Mouse (Mus musculus) forebrain, embryonic 15.5 days (tissue): Measurements from ENCODE around the gene Ncan. TPM values are rescaled to one million over a fixed set of nuclear protein-coding genes. Genes with fewer than 3 reads are reported as not detected.

Experiments
- ATAC-seq: fragments of 200-750 bp; cut with Nextera tagmentation; replicated peaks from 2 replicates; pipeline ENCODE4 v1.8.0; 2017; ENCODE audit warnings: mild to moderate bottlenecking, moderate TSS enrichment, moderate library complexity
- H3K27ac ChIP-seq: fragments of 300-500 bp; sonication (generic); replicated peaks from 2 replicates; pipeline ENCODE4 v1.5.1; 2015; ENCODE audit warnings: mild to moderate bottlenecking, inconsistent platforms
- H3K27me3 ChIP-seq: fragments of 300-500 bp; sonication (generic); 2 replicates; pipeline ENCODE4 v1.6.1; 2015; ENCODE audit warnings: inconsistent platforms
- H3K36me3 ChIP-seq: fragments of 300-500 bp; sonication (generic); 2 replicates; pipeline ENCODE4 v1.6.1; 2015; ENCODE audit warnings: mild to moderate bottlenecking, inconsistent platforms
- H3K4me1 ChIP-seq: fragments of 300-500 bp; sonication (generic); 2 replicates; pipeline ENCODE4 v1.6.1; 2015; ENCODE audit warnings: inconsistent platforms
- H3K4me2 ChIP-seq: fragments of 300-500 bp; sonication (generic); replicated peaks from 2 replicates; pipeline ENCODE4 v1.6.1; 2015; ENCODE audit warnings: mild to moderate bottlenecking, inconsistent platforms
- H3K4me3 ChIP-seq: fragments of 300-500 bp; sonication (generic); 2 replicates; pipeline ENCODE4 v1.5.1; 2015; ENCODE audit warnings: mild to moderate bottlenecking, inconsistent platforms
- H3K9ac ChIP-seq: fragments of 300-500 bp; sonication (generic); replicated peaks from 2 replicates; pipeline ENCODE4 v1.6.1; 2015; ENCODE audit warnings: mild to moderate bottlenecking, inconsistent platforms
- H3K9me3 ChIP-seq: fragments of 300-500 bp; sonication (generic); 2 replicates; pipeline ENCODE4 v1.6.1; 2016; ENCODE audit warnings: inconsistent platforms
- WGBS: fragments of 180-500 bp; shearing (Covaris S2); methylation state at CpG from one replicate; pipeline ENCODE4 v1.1.7; 2015; ENCODE audit warnings: mixed read lengths; 5-methylcytosine and 5-hydroxymethylcytosine counted together
- polyA plus RNA-seq: library from polyadenylated mRNA; unstranded; fragments of >200 nt; fragmentation: Nextera tagmentation; extraction: Ambion mirVana; gene quantifications from 2 replicates; pipeline ENCODE4 v1.2.1, GENCODE M21; 2015

The Ncan gene
- polyA plus RNA-seq, 1 experiment from 2014 or later, result 144 TPM

- Histone ChIP-seq H3K27me3 (no peaks in the 10 kb centered on the region), H3K4me3 (no peak overlapping the region), H3K9me3 (no peaks in the 10 kb centered on the region), H3K4me2 (no peak overlapping the region), H3K27ac (no peak overlapping the region), H3K4me1 (peaks cover 9% of the 10 kb centered on the region), H3K9ac (no peak overlapping the region), H3K36me3 (peaks cover 96% of the 10 kb centered on the region)
- ATAC-seq, result no peak
- WGBS, result 89% methylated on average over 8 of the region's 8 CpGs
Measured at GRCm38 (mm10) chr8:70100241-70100640, 20.4 kb downstream of the Ncan start.

GRCm38 (mm10) chr8:70099276-70099675 is 21.4 kb downstream of the Ncan start:
- Histone ChIP-seq H3K9ac (no peak overlapping the region), H3K9me3 (no peaks in the 10 kb centered on the region), H3K4me3 (no peak overlapping the region), H3K4me2 (no peak overlapping the region), H3K4me1 (no peaks in the 10 kb centered on the region), H3K36me3 (peaks cover 99% of the 10 kb centered on the region), H3K27ac (no peak overlapping the region), H3K27me3 (no peaks in the 10 kb centered on the region)
- no peak for ATAC-seq
- WGBS, result 83% methylated on average over 8 of the region's 8 CpGs

- no peak overlapping the region for H3K27ac ChIP-seq
- no peak for ATAC-seq
- WGBS, result 67% methylated on average over 8 of the region's 8 CpGs
Measured at GRCm38 (mm10) chr8:70092786-70093185, 27.9 kb downstream of the Ncan start.

GRCm38 (mm10) chr8:70089296-70089960 is 31.2 kb downstream of the Ncan start:
- no peak overlapping the region for H3K4me3 ChIP-seq
- peaks cover 18% of the 10 kb centered on the region for H3K4me1 ChIP-seq
- 57% methylated on average over 9 of the region's 9 CpGs for WGBS
- no peak overlapping the region for H3K9ac ChIP-seq
- H3K9me3 ChIP-seq, result no peaks in the 10 kb centered on the region
- no peak; the same call in 1 of the 2 replicates for ATAC-seq
- no peak overlapping the region for H3K27ac ChIP-seq
- H3K36me3 ChIP-seq, result peaks cover 9% of the 10 kb centered on the region
- no peak overlapping the region for H3K4me2 ChIP-seq
- peaks cover 56% of the 10 kb centered on the region for H3K27me3 ChIP-seq

More at GRCm38 (mm10) chr8:70092786-70093185, 27.9 kb downstream of the Ncan start:
- Histone ChIP-seq H3K36me3 (peaks cover 42% of the 10 kb centered on the region), H3K9ac (no peak overlapping the region), H3K4me3 (no peak overlapping the region), H3K4me2 (no peak overlapping the region), H3K9me3 (no peaks in the 10 kb centered on the region), H3K4me1 (peaks cover 8% of the 10 kb centered on the region), H3K27me3 (peaks cover 23% of the 10 kb centered on the region)

- ATAC-seq, result peak; percentile 82
- Histone ChIP-seq H3K4me1 (peaks cover 32% of the 10 kb centered on the region), H3K27me3 (peaks cover 70% of the 10 kb centered on the region)
Measured at GRCm38 (mm10) chr8:70087836-70088650, 32.6 kb downstream of the Ncan start.

GRCm38 (mm10) chr8:70087237-70087636 is 33.4 kb downstream of the Ncan start:
- H3K9ac ChIP-seq, result no peak overlapping the region
- ATAC-seq, result no peak
- no peaks in the 10 kb centered on the region for H3K9me3 ChIP-seq
- no peak overlapping the region for H3K4me2 ChIP-seq
- H3K4me1 ChIP-seq, result peaks cover 32% of the 10 kb centered on the region
- H3K36me3 ChIP-seq, result no peaks in the 10 kb centered on the region
- no peak overlapping the region for H3K4me3 ChIP-seq
- H3K27me3 ChIP-seq, result peaks cover 76% of the 10 kb centered on the region
- 3% methylated on average over 7 of the region's 7 CpGs for WGBS
- no peak overlapping the region for H3K27ac ChIP-seq

More at GRCm38 (mm10) chr8:70087836-70088650, 32.6 kb downstream of the Ncan start:
- Histone ChIP-seq H3K9me3 (no peaks in the 10 kb centered on the region), H3K27ac (no peak overlapping the region), H3K9ac (peak overlapping the region; percentile 33), H3K4me3 (peak overlapping the region; percentile 41), H3K36me3 (no peaks in the 10 kb centered on the region), H3K4me2 (peak overlapping the region; percentile 80)
- 3% methylated on average over 56 of the region's 56 CpGs for WGBS

GRCm38 (mm10) chr8:70086151-70086550 is 34.5 kb downstream of the Ncan start:
- H3K4me3 ChIP-seq, result no peak overlapping the region
- no peaks in the 10 kb centered on the region for H3K9me3 ChIP-seq
- H3K36me3 ChIP-seq, result no peaks in the 10 kb centered on the region
- WGBS, result 49% methylated on average over 1 of the region's 1 CpGs
- H3K4me2 ChIP-seq, result no peak overlapping the region
- peaks cover 78% of the 10 kb centered on the region for H3K27me3 ChIP-seq
- peaks cover 32% of the 10 kb centered on the region for H3K4me1 ChIP-seq
- H3K27ac ChIP-seq, result no peak overlapping the region
- ATAC-seq, result no peak
- H3K9ac ChIP-seq, result no peak overlapping the region

- no peaks in the 10 kb centered on the region for H3K36me3 ChIP-seq
- WGBS, result 1% methylated on average over 70 of the region's 71 CpGs
- peak overlapping the region; percentile 65 for H3K4me2 ChIP-seq
- H3K9me3 ChIP-seq, result no peaks in the 10 kb centered on the region
- H3K27ac ChIP-seq, result no peak overlapping the region
- peak overlapping the region; percentile 29 for H3K9ac ChIP-seq
- H3K4me1 ChIP-seq, result peaks cover 32% of the 10 kb centered on the region
- no peak for ATAC-seq
- H3K4me3 ChIP-seq, result peak overlapping the region; percentile 36
- H3K27me3 ChIP-seq, result peaks cover 71% of the 10 kb centered on the region
Measured at GRCm38 (mm10) chr8:70084191-70085065, 36.2 kb downstream of the Ncan start.

GRCm38 (mm10) chr8:70083285-70083684 is 37.4 kb downstream of the Ncan start, which contains the start of gene Hapln4:
TSS of gene Hapln4 (plus strand) at chr8:70083457.
- H3K27ac ChIP-seq, result no peak within 1 kb of the TSS
- H3K9me3 ChIP-seq, result no peaks in the 10 kb centered on the region
- peak within 1 kb of the TSS; percentile 29 for H3K9ac ChIP-seq
- under 1% methylated on average over 26 of the region's 26 CpGs for WGBS
- H3K4me1 ChIP-seq, result peaks cover 29% of the 10 kb centered on the region
- H3K4me2 ChIP-seq, result peak within 1 kb of the TSS; percentile 65
- H3K4me3 ChIP-seq, result peak within 1 kb of the TSS; percentile 36
- no peak for ATAC-seq
- no peaks in the 10 kb centered on the region for H3K36me3 ChIP-seq
- H3K27me3 ChIP-seq, result peaks cover 60% of the 10 kb centered on the region

GRCm38 (mm10) chr8:70081976-70082375 is 38.7 kb downstream of the Ncan start:
- H3K27me3 ChIP-seq, result peaks cover 47% of the 10 kb centered on the region
- H3K9ac ChIP-seq, result no peak overlapping the region
- no peaks in the 10 kb centered on the region for H3K36me3 ChIP-seq
- peaks cover 22% of the 10 kb centered on the region for H3K4me1 ChIP-seq
- no peak overlapping the region for H3K27ac ChIP-seq
- H3K4me2 ChIP-seq, result no peak overlapping the region
- 87% methylated on average over 2 of the region's 2 CpGs for WGBS
- no peak overlapping the region for H3K4me3 ChIP-seq
- ATAC-seq, result no peak
- H3K9me3 ChIP-seq, result no peaks in the 10 kb centered on the region

- Histone ChIP-seq H3K4me2 (no peak overlapping the region), H3K27me3 (no peaks in the 10 kb centered on the region), H3K36me3 (peaks cover 31% of the 10 kb centered on the region), H3K27ac (no peak overlapping the region), H3K4me3 (no peak overlapping the region), H3K4me1 (0 out of 2 replicates have a peak, but pooled peaks cover 5% of the 10 kb centered on the region), H3K9ac (no peak overlapping the region), H3K9me3 (no peaks in the 10 kb centered on the region)
- WGBS, result 83% methylated on average over 1 of the region's 1 CpGs
- ATAC-seq, result no peak
Measured at GRCm38 (mm10) chr8:70073682-70074081, 47.0 kb downstream of the Ncan start.
